Mouse (Mus musculus) neural tube, embryonic 11.5 days (tissue): ENCODE measurements around the gene Pde4d. TPM values are rescaled to one million over a fixed set of nuclear protein-coding genes. Genes with fewer than 3 reads are reported as not detected.

Experiments used
- ATAC-seq: fragments of 200-750 bp; cut with Nextera tagmentation; 2 replicates; pipeline ENCODE4 v1.8.0; 2017; ENCODE audit warnings: moderate number of reproducible peaks, mild to moderate bottlenecking, moderate TSS enrichment, moderate library complexity; ENCODE audit not compliant: insufficient read depth, low FRiP score, low TSS enrichment
- DNase-seq: peaks from one replicate; pipeline ENCODE4 v3.0.0-alpha.2; 2015; ENCODE audit warnings: low spot score
- H3K27ac ChIP-seq: fragments of 300-500 bp; sonication (generic); 2 replicates; pipeline ENCODE4 v1.5.1; 2014; ENCODE audit warnings: low read depth, mild to moderate bottlenecking, low read length
- H3K27me3 ChIP-seq: fragments of 300-500 bp; sonication (generic); 2 replicates; pipeline ENCODE4 v1.6.1; 2014; ENCODE audit warnings: mild to moderate bottlenecking, low read length, mixed read lengths; ENCODE audit not compliant: control insufficient read depth, insufficient read depth
- H3K36me3 ChIP-seq: fragments of 300-500 bp; sonication (generic); 2 replicates; pipeline ENCODE4 v1.6.1; 2014; ENCODE audit warnings: mild to moderate bottlenecking, low read length, moderate library complexity, mixed read lengths; ENCODE audit not compliant: control insufficient read depth, insufficient read depth
- H3K4me1 ChIP-seq: fragments of 300-500 bp; sonication (generic); 2 replicates; pipeline ENCODE4 v1.6.1; 2014; ENCODE audit warnings: low read length, mixed read lengths; ENCODE audit not compliant: control insufficient read depth, insufficient read depth
- H3K4me2 ChIP-seq: fragments of 300-500 bp; sonication (generic); 2 replicates; pipeline ENCODE4 v1.6.1; 2014; ENCODE audit warnings: low read depth, mild to moderate bottlenecking, moderate library complexity
- H3K4me3 ChIP-seq: fragments of 300-500 bp; sonication (generic); 2 replicates; pipeline ENCODE4 v1.5.1; 2014; ENCODE audit warnings: low read depth, low read length
- H3K9ac ChIP-seq: fragments of 300-500 bp; sonication (generic); 2 replicates; pipeline ENCODE4 v1.6.1; 2014; ENCODE audit warnings: mild to moderate bottlenecking, low read length
- H3K9me3 ChIP-seq: fragments of 300-500 bp; sonication (generic); 2 replicates; pipeline ENCODE4 v1.6.1; 2016; ENCODE audit warnings: low read length; ENCODE audit not compliant: control insufficient read depth
- WGBS: fragments of 180-500 bp; shearing (Covaris S2); extraction: QIAGEN DNeasy Blood & Tissue Kit; methylation state at CpG from one replicate; pipeline ENCODE4 v1.1.7; 2014; 5-methylcytosine and 5-hydroxymethylcytosine counted together
- polyA plus RNA-seq: library from polyadenylated mRNA; unstranded; fragments of >200 nt; fragmentation: Nextera tagmentation; extraction: Ambion mirVana; gene quantifications from 2 replicates; pipeline ENCODE4 v1.2.1, GENCODE M21; 2014

Gene Pde4d
- polyA plus RNA-seq, 1 experiment from 2014 or later = 11.1 TPM

DNA sequence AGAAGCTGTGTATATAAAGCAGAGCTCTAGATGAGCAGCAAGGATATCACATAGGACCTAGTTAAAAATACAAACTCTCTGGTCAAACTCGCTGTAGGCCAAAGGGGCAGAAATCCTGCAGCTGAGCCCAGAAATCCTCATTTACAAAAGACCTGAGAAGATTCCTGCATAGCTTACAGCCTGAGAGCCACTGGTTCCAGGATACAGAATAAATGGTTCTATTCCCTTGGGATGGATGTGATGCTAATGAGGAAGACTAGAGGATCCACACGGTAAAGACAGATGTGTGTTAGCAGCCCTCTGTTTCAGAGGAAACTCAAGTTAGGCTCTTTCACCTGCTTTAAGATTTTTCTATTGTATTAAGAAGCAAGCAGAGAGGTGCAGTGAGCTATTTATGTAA lies 1041.1 kb downstream of the Pde4d start:
- H3K36me3 ChIP-seq = no peaks in the 10 kb centered on the region
- no peak for ATAC-seq
- no peak overlapping the region for H3K9ac ChIP-seq
- 0 out of 2 replicates have a peak, but pooled peaks cover 2% of the 10 kb centered on the region for H3K4me1 ChIP-seq
- no peak overlapping the region for H3K27ac ChIP-seq
- H3K27me3 ChIP-seq = no peaks in the 10 kb centered on the region
- H3K4me2 ChIP-seq = no peak overlapping the region
- no peaks in the 10 kb centered on the region for H3K9me3 ChIP-seq
- WGBS = 42% methylated on average over 2 of the region's 2 CpGs
- H3K4me3 ChIP-seq = no peak overlapping the region
- no peak for DNase-seq

DNA sequence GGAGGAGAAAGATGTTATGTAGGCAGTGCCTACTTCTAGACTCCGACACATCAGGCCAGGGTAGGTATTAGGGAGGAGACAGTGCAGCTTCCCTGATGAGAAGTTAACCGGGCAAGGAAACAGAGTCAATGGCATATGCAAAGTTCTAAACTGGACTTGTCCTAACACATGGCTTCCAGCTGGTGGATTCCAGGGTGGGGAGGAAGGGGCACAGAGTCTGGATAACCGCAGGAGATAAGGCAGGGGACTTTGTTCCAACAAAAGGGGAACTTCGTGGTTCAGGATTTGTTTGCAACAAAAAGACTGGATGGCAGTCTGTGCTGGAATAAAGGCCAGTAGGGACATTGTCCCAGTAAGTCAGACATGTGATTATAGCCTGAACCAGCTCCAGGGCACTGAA lies 1042.1 kb downstream of the Pde4d start:
- DNase-seq = no peak
- no peaks in the 10 kb centered on the region for H3K36me3 ChIP-seq
- no peaks in the 10 kb centered on the region for H3K27me3 ChIP-seq
- no peak overlapping the region for H3K9ac ChIP-seq
- no peak for ATAC-seq
- no peak overlapping the region for H3K4me2 ChIP-seq
- no peaks in the 10 kb centered on the region for H3K9me3 ChIP-seq
- 0 out of 2 replicates have a peak, but pooled peaks cover 2% of the 10 kb centered on the region for H3K4me1 ChIP-seq
- no peak overlapping the region for H3K4me3 ChIP-seq
- WGBS = 57% methylated on average over 4 of the region's 4 CpGs
- no peak overlapping the region for H3K27ac ChIP-seq

DNA sequence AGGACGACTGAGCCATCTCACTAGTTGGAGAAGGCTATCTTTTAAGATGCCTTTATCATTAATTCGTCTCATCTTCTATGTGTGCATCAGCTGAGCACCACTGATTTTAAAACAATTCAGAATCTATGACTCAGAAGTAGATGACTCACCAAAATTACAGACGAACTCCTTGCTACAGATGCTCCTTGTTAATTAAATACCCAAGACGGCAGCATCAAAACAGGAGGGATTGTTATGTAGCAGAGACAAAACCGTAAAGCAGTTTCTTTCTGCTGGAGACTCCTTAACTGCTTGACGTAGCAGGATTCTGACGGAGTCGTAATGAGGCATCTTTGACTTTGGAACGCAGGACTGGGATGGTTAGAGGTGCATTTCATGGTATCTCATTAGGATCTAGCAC lies 1050.6 kb downstream of the Pde4d start:
- ATAC-seq = no peak
- H3K4me2 ChIP-seq = no peak overlapping the region
- 87% methylated on average over 9 of the region's 9 CpGs for WGBS

DNA sequence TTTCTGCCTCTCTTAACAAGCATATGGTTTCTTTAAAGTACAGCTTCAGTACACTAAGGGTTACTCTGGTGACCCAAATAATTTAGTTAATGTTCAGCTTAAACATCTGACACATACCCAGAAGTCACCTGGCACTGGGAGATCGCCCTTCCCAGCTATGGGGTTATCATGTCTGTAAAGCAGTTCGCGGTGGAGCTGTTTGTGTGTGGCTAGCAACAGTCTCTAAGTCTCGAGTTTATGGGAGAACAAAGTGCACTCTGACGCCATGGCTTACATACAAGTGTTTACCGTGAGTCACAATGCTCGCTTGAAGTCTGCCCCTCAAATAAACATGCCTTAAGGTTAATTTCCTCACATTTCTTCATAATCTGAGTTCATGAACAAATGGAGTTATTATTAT lies 1053.0 kb downstream of the Pde4d start:
- Histone ChIP-seq H3K4me2 (no peak overlapping the region), H3K9ac (no peak overlapping the region), H3K27me3 (no peaks in the 10 kb centered on the region), H3K27ac (no peak overlapping the region), H3K4me1 (no peaks in the 10 kb centered on the region), H3K9me3 (no peaks in the 10 kb centered on the region), H3K4me3 (no peak overlapping the region), H3K36me3 (no peaks in the 10 kb centered on the region)
- WGBS = 87% methylated on average over 7 of the region's 7 CpGs
- no peak for DNase-seq
- no peak for ATAC-seq

More for the DNA sequence above, 1050.6 kb downstream of the Pde4d start:
- Histone ChIP-seq H3K9me3 (no peaks in the 10 kb centered on the region), H3K4me1 (no peaks in the 10 kb centered on the region), H3K4me3 (no peak overlapping the region), H3K27ac (no peak overlapping the region), H3K27me3 (no peaks in the 10 kb centered on the region), H3K9ac (no peak overlapping the region), H3K36me3 (no peaks in the 10 kb centered on the region)
- no peak for DNase-seq

DNA sequence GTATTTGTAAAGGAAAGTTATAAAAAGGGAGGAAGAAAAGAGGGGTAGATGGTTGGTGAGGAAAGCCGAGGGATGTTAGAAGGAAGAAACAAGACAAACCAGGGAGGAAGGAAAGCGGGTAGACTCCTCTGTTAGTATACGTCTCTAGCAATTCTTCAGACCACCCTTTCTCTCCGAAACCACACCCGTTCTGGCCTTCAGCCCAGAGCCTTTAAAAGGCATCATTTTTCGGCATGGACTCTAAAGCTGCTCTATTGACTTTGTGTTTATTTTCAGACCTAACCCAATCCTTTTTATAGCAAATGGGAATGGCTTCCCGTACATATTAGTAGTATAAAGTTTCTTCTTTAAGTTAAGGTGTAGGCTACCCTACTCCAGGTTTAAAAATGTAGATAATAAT lies 1057.0 kb downstream of the Pde4d start:
- Histone ChIP-seq H3K9me3 (no peaks in the 10 kb centered on the region), H3K9ac (no peak overlapping the region), H3K27ac (no peak overlapping the region), H3K4me3 (no peak overlapping the region), H3K27me3 (no peaks in the 10 kb centered on the region), H3K36me3 (no peaks in the 10 kb centered on the region), H3K4me2 (no peak overlapping the region), H3K4me1 (no peaks in the 10 kb centered on the region)
- ATAC-seq (no peak), DNase-seq (no peak)
- 90% methylated on average over 7 of the region's 7 CpGs for WGBS

DNA sequence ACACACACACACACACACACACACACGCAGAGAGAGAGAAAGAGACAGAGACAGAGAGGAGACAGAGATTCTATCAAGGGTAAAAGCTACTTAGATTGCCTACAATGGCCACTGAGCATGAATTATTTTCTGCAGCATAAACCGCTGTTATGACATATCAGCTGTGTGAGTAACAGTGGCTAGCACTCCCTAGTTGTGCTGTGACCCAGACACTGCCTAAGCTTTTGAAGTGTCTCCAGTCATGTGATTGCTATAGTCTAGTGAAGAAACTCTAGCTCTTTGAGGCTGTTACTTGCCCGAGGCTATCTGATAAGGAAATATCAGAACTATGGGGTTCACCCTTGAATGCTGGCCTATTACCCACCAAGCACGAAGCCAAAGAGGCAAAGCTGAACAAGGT lies 1058.7 kb downstream of the Pde4d start:
- H3K4me2 ChIP-seq = no peak overlapping the region
- H3K36me3 ChIP-seq = no peaks in the 10 kb centered on the region
- no peak overlapping the region for H3K9ac ChIP-seq
- WGBS = 90% methylated on average over 4 of the region's 4 CpGs
- no peaks in the 10 kb centered on the region for H3K4me1 ChIP-seq
- ATAC-seq (no peak), DNase-seq (no peak)
- H3K9me3 ChIP-seq = no peaks in the 10 kb centered on the region
- no peak overlapping the region for H3K27ac ChIP-seq
- H3K27me3 ChIP-seq = no peaks in the 10 kb centered on the region
- H3K4me3 ChIP-seq = no peak overlapping the region

DNA sequence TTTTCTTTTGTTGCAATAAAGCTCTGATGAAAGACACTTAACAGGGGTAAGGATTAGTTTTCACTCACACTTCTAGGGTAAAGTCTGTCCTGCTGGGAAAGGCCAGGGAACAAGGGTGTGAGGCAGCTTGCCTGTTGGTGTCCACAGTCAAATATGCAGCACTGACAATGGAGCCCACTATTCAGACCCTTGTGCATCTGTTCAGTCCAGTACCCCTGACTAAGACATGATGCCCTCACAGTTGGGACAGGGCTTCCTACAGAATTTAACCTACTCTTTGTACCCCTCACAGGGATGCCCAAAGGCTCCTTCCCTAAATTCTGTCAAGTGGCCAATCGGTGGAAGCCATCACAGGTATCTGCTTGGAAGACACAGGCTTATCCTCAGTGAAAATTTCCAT lies 1068.4 kb downstream of the Pde4d start:
- Histone ChIP-seq H3K4me2 (no peak overlapping the region), H3K9ac (no peak overlapping the region), H3K4me3 (no peak overlapping the region), H3K36me3 (no peaks in the 10 kb centered on the region), H3K27ac (no peak overlapping the region), H3K4me1 (no peaks in the 10 kb centered on the region), H3K27me3 (no peaks in the 10 kb centered on the region), H3K9me3 (no peaks in the 10 kb centered on the region)
- WGBS = 90% methylated on average over 1 of the region's 1 CpGs
- no peak for ATAC-seq
- no peak for DNase-seq

DNA sequence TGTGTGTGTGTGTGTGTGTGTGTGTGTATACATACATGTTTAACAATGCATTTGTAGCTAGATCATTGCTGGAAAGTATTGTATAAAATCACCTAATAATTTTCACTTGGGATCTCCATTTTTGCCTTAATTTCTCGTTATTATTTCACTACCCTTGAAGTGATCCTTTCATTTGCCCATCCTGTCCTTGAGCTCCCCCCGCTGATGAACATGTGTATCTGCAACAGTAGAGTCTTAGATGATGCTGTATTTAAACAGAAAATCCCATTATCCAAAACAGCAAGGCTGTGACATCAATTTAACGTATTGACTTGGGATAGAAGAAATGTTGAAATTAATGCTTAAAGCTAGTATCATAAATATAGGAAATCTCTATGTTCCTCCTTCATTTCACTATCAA lies 1069.7 kb downstream of the Pde4d start:
- ATAC-seq = no peak
- no peak for DNase-seq
- Histone ChIP-seq H3K27ac (no peak overlapping the region), H3K4me2 (no peak overlapping the region), H3K27me3 (no peaks in the 10 kb centered on the region), H3K4me3 (no peak overlapping the region), H3K36me3 (no peaks in the 10 kb centered on the region), H3K9me3 (no peaks in the 10 kb centered on the region), H3K9ac (no peak overlapping the region), H3K4me1 (no peaks in the 10 kb centered on the region)
- WGBS = 50% methylated on average over 3 of the region's 3 CpGs

DNA sequence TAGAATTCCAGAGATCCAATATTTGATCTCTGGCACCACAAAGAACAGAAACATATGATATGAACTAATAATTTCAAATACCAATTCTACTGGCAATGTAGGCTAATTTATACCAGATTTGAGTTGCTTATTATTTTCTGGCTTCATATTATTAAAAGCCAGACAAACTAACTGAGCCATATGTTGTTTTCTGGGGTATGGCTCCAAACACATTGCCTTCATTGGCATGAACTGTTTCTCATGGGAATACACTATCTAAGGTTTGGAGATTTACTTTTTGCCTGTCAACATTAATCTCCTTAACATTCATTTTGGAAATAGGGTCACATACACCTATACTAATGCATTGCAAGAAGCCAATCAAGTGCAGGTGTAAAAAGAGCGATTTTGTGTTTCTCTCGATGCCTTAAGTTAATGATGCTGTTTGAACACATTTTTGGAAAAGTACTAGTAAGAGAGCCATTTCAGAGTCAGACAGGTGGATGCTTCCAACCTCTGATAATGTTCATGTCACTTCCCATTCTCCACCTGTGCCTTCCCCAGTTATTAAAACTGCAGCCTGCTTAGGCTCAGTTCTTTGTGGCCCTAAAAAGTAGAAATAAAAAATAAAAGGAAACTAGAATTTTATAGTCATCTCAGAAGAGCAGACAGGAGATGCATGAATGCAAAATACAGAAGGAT lies 1070.4 kb downstream of the Pde4d start:
- no peak for ATAC-seq
- no peaks in the 10 kb centered on the region for H3K9me3 ChIP-seq
- WGBS = 91% methylated on average over 2 of the region's 2 CpGs
- no peak overlapping the region for H3K27ac ChIP-seq
- no peaks in the 10 kb centered on the region for H3K4me1 ChIP-seq
- H3K36me3 ChIP-seq = no peaks in the 10 kb centered on the region
- H3K4me2 ChIP-seq = no peak overlapping the region
- no peak for DNase-seq
- no peak overlapping the region for H3K9ac ChIP-seq
- no peak overlapping the region for H3K4me3 ChIP-seq
- no peaks in the 10 kb centered on the region for H3K27me3 ChIP-seq
